Comparison of ENCODE assay signal across 23 mouse cellular contexts in genomic region chr6:143140884-143141283, GRCm38 (mm10). TPM values are rescaled to one million over a fixed set of nuclear protein-coding genes. Genes with fewer than 3 reads are reported as not detected.
DNase-seq lines count a peak whose midpoint lies in the region; ATAC-seq and TF ChIP-seq lines count a peak whose summit lies in the region.
"Had no signal": no experiment of that assay in that cellular context is flagged by ENCODE, and none has a peak within 500 bp of the region (broad histone marks: within the 10 kb centered on the region; RNA-seq: fewer than 3 reads in every experiment).

No protein-coding gene starts in this region.

- H3K27ac ChIP-seq in hindbrain, postnatal 0 days = no peak overlapping the region
- H3K27ac ChIP-seq: embryonic facial prominence, embryonic 15.5 days; forebrain, embryonic 15.5 days; heart, adult 2 months; heart, embryonic 15.5 days; hindbrain, embryonic 10.5 days; hindbrain, embryonic 14.5 days had no signal

- no peaks in the 10 kb centered on the region for H3K9me3 ChIP-seq in hindbrain, postnatal 0 days (ENCODE audit: low read length)
- H3K9me3 ChIP-seq: embryonic facial prominence, embryonic 15.5 days; forebrain, embryonic 15.5 days; G1E; heart, embryonic 15.5 days; hindbrain, embryonic 10.5 days had no signal

- 84% methylated on average over 9 of the region's 9 CpGs for WGBS in hindbrain, postnatal 0 days

- H3K4me1 ChIP-seq in hindbrain, postnatal 0 days (ENCODE audit: insufficient read depth, low read length) = peaks cover 4% of the 10 kb centered on the region; the same call in 1 of the 2 replicates
- H3K4me1 ChIP-seq: embryonic facial prominence, embryonic 15.5 days; forebrain, embryonic 15.5 days; heart, embryonic 15.5 days had no signal

- DNase-seq in adrenal gland, adult 2 months = peak; percentile 72
- DNase-seq in adrenal gland, postnatal 4 days (ENCODE audit: low spot score in 2 of 2) = no peak
- peak; percentile 87 for DNase-seq in ES-CJ7 (ENCODE audit: low read depth, low spot score)
- peak; percentile 74 for DNase-seq in ZHBTc4 (ENCODE audit: low read depth, low spot score)
- DNase-seq in adrenal gland, postnatal 25 days = peak; percentile 18
- no peak for DNase-seq in ovary, postnatal 10 days (ENCODE audit: low spot score)
- DNase-seq in hindbrain, postnatal 0 days (ENCODE audit: low spot score) = no peak
- DNase-seq: cerebellum, adult 2 months; cerebellum, postnatal 14 days; embryo, embryonic 11 days; gastrocnemius, postnatal 10 days; heart, adult 2 months; kidney, adult 2 months had no signal

- no peak overlapping the region for H3K4me3 ChIP-seq in hindbrain, postnatal 0 days (ENCODE audit: low read length)
- H3K4me3 ChIP-seq: embryonic facial prominence, embryonic 15.5 days; erythroblast, embryonic 14.5 days; forebrain, embryonic 15.5 days; heart, adult 2 months; heart, embryonic 15.5 days; hindbrain, embryonic 10.5 days had no signal

- ATAC-seq in monocyte, adult 5-6 weeks (replicated peaks; ENCODE audit: insufficient number of reproducible peaks, low FRiP score, low TSS enrichment, poor library complexity, severe bottlenecking) = no peak
- ATAC-seq in hindbrain, postnatal 0 days = no peak
- ATAC-seq: forebrain, embryonic 15.5 days; intestine, embryonic 16.5 days had no signal

- H3K4me2 ChIP-seq in hindbrain, postnatal 0 days (ENCODE audit: low read depth, low read length) = no peak overlapping the region
- H3K4me2 ChIP-seq: embryonic facial prominence, embryonic 15.5 days; forebrain, embryonic 15.5 days; heart, embryonic 11.5 days; heart, embryonic 15.5 days; hindbrain, embryonic 14.5 days had no signal

- no peaks in the 10 kb centered on the region for H3K27me3 ChIP-seq in hindbrain, postnatal 0 days (ENCODE audit: insufficient read depth, low read length)
- H3K27me3 ChIP-seq: embryonic facial prominence, embryonic 15.5 days; forebrain, embryonic 15.5 days; heart, embryonic 15.5 days had no signal

- H3K9ac ChIP-seq in hindbrain, postnatal 0 days (replicated peaks; ENCODE audit: low read length) = no peak overlapping the region
- H3K9ac ChIP-seq: embryonic facial prominence, embryonic 15.5 days; forebrain, embryonic 15.5 days; heart, embryonic 15.5 days; hindbrain, embryonic 14.5 days had no signal

- TF ChIP-seq CTCF in hindbrain, postnatal 0 days (IDR thresholded peaks at IDR 0.05; ENCODE audit: low read depth) = no peak

- H3K36me3 ChIP-seq in hindbrain, postnatal 0 days (ENCODE audit: insufficient read depth, low read length) = no peaks in the 10 kb centered on the region
- H3K36me3 ChIP-seq: embryonic facial prominence, embryonic 15.5 days; forebrain, embryonic 15.5 days; G1E; heart, embryonic 15.5 days; hindbrain, embryonic 10.5 days had no signal

RNA-seq across cellular contexts. Expression of gene Etnk1, which starts 26.1 kb away (rescaled TPM):
- 10 to 100 TPM; 92.4 to 98.3 TPM for total RNA-seq in adrenal gland, adult 2 months (2021)
- polyA plus RNA-seq in adrenal gland, adult 2 months (2012; rRNA removed) = 42.0 and 111 TPM in 2 replicates
- total RNA-seq in adrenal gland, postnatal 4 days (2021) = 100 to 1,000 TPM; 102 to 108 TPM
- total RNA-seq in adrenal gland, postnatal 25 days (2021) = 114 and 119 TPM in 2 replicates
- 56.9 to 89.0 TPM (median 61.3 TPM) in 3 replicates for total RNA-seq in monocyte, adult 5-6 weeks (2017)
- total RNA-seq in hindbrain, postnatal 0 days (2014; rRNA removed) = 100 and 111 TPM in 2 replicates
- 31.8 and 33.2 TPM in 2 replicates for polyA plus RNA-seq in hindbrain, postnatal 0 days (2015; fragmentation: Nextera tagmentation; extraction: Ambion mirVana)

RNA-seq across cellular contexts. Expression of gene C2cd5, which starts 40.9 kb away (rescaled TPM):
- total RNA-seq in adrenal gland, adult 2 months (2021) = 10 to 100 TPM; 12.3 to 19.8 TPM
- 5.3 and 5.9 TPM in 2 replicates for polyA plus RNA-seq in adrenal gland, adult 2 months (2012; rRNA removed)
- 10 to 100 TPM; 33.6 to 37.2 TPM for total RNA-seq in adrenal gland, postnatal 4 days (2021)
- total RNA-seq in adrenal gland, postnatal 25 days (2021) = 20.9 and 29.5 TPM in 2 replicates
- 27.2 to 49.6 TPM (median 31.8 TPM) in 3 replicates for total RNA-seq in monocyte, adult 5-6 weeks (2017)
- 32.0 and 38.2 TPM in 2 replicates for total RNA-seq in hindbrain, postnatal 0 days (2014; rRNA removed)
- polyA plus RNA-seq in hindbrain, postnatal 0 days (2015; fragmentation: Nextera tagmentation; extraction: Ambion mirVana) = 24.4 and 26.7 TPM in 2 replicates

Comparison
In these comparisons a context has a peak if more than half of its experiments do, and no peak if none do; other contexts are left out.
1. DNase-seq: peak in adrenal gland, adult 2 months (single experiment), ES-CJ7 (single experiment), ZHBTc4 (single experiment) and adrenal gland, postnatal 25 days (single experiment); none in adrenal gland, postnatal 4 days (0 of 2), ovary, postnatal 10 days (single experiment) and hindbrain, postnatal 0 days (single experiment).